Mouse (Mus musculus): ENCODE data around the gene Klrb1b. TPM values are rescaled to one million over a fixed set of nuclear protein-coding genes. Genes with fewer than 3 reads are reported as not detected.
"Not testable (repeated sequence)": the region's sequence is repeated elsewhere in the genome, so short reads cannot be mapped to it uniquely, and the experiment has no call there.

Klrb1b gene
- polyA plus RNA-seq, 1 experiment from 2014 or later = not detected

DNA sequence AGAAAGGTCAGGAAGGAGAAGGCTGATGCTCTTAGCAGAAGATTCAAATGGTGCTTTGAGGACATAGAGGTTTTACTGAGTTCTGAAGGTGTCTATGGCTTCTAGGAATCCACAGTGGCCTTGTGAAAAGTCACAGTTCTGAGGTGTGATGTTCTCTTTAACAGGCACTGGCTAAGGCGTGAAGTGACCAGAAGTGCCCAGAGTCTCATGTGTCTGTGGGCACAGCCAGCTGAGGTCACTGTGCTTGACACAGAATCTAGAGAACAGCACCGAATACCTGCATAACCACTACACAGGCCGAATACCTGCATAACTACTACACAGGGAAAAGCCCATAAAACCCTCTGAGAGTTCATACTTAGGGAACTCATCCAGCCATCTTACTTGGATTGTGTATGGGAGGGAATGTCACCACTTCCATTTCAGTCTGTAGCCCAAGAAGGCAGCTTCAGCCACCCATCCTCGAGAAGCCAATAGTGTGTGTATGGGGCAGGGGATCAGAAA, 35.6 kb downstream of the Klrb1b start:
- not testable (repeated sequence) for H3K27me3 ChIP-seq (ENCODE audit: poor library complexity, severe bottlenecking); DNase-seq (ENCODE audit: extremely low spot score, low spot score); H3K9me3 ChIP-seq; H3K27ac ChIP-seq; H3K4me1 ChIP-seq; H3K4me3 ChIP-seq; H3K36me3 ChIP-seq (replicated peaks)
- 91% methylated on average over 4 of the region's 4 CpGs for WGBS

DNA sequence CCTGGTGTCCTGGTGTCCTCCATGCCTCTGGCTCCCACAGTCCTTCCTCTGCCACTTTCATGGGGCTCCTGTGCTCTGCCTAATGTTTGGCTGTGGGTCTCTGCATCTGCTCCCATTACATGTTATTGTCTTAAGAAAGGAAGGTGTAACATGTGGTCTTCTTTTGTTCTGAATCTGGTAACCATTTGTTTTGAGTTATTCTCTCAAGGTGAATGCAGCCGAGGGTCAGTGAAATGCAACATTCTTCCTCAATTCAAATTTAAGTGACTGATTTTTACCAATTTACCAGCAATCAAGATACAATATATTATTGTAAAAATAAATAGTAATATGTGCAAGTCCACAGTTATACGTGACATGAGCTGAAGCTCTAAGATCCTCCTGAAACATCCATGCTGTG, 37.0 kb downstream of the Klrb1b start, which contains the start of gene Klrb1c:
Klrb1c (minus strand) TSS at position 101 of the 400 bp plus-strand sequence.
- 86% methylated on average over 2 of the region's 2 CpGs for WGBS
- H3K36me3 ChIP-seq (replicated peaks) = no peaks in the 10 kb centered on the region
- no peaks in the 10 kb centered on the region for H3K27me3 ChIP-seq (ENCODE audit: poor library complexity, severe bottlenecking)
- H3K27ac ChIP-seq = no peak within 1 kb of the TSS
- no peaks in the 10 kb centered on the region for H3K4me1 ChIP-seq
- no peak for DNase-seq (ENCODE audit: extremely low spot score, low spot score)
- no peaks in the 10 kb centered on the region for H3K9me3 ChIP-seq
- no peak within 1 kb of the TSS for H3K4me3 ChIP-seq

DNA sequence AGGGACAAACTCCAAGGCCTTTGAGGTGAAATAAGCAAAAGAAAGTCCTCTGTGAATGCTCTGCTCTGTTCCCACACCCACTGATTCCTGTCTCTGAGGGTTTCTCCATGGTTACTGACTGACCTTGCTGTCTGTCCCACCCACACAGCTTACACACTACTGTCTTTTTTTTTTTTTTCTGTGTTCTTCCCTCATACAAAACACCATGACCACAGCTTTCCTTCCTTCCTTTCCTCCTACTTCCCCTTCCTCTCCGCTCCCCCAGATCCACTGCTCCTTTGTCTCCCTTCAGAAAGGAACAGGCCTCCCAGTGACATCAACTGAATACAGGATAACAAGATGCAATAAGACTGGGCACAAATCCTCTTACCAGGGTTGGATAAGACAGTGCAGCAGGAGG, 37.6 kb downstream of the Klrb1b start:
- H3K27ac ChIP-seq = no peak overlapping the region
- H3K27me3 ChIP-seq (ENCODE audit: poor library complexity, severe bottlenecking) = no peaks in the 10 kb centered on the region
- WGBS = 72% methylated on average over 1 of the region's 1 CpGs
- H3K4me3 ChIP-seq = no peak overlapping the region
- H3K9me3 ChIP-seq = no peaks in the 10 kb centered on the region
- H3K4me1 ChIP-seq = no peaks in the 10 kb centered on the region
- no peak for DNase-seq (ENCODE audit: extremely low spot score, low spot score)
- H3K36me3 ChIP-seq (replicated peaks) = no peaks in the 10 kb centered on the region

- H3K9me3 ChIP-seq; DNase-seq (ENCODE audit: extremely low spot score, low spot score); H3K4me3 ChIP-seq; H3K4me1 ChIP-seq; H3K27ac ChIP-seq; H3K27me3 ChIP-seq (ENCODE audit: poor library complexity, severe bottlenecking); H3K36me3 ChIP-seq (replicated peaks): not testable (repeated sequence)
- 89% methylated on average over 1 of the region's 1 CpGs for WGBS
These were observed 39.7 kb downstream of the Klrb1b start for GRCm38 (mm10) chr6:128786396-128786795.

DNA sequence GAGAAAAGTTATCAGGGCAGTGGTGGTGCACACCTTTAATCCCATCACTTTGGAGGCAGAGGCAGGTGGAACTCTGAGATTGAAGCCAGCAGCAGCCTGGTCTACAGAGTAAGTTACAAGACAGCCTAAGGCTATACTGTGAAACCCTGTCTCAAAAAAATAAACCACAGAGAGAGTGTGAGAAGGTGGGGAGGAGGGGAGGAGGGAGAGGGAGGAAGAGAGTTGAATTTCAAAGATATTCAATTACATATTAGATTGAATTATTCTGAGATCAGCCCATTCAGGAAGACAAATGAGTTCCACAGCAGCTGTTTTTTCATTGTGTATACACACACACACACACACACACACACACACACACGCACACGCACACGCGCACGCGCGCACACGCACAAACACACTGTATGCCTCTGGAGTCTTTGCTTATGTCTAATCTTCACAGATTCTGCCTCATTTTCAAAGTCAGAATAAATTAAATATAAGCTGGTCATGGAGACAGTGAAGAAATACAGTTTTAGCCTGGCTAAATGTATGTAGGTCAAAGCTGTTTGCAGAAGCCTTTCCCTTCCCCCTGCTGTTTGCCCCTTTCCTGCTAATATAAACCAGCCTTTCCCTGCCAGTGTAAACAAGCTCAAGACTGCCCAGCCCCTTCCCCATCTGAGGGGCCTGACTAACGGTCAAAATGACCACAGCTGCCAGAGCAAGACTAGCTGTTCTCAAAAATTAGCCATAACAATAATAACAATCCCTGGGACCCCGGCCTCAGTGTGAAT, 56.5 kb downstream of the Klrb1b start:
- Histone ChIP-seq H3K9me3 (peaks cover 15% of the 10 kb centered on the region; the same call in 1 of the 2 replicates), H3K27me3 (ENCODE audit: poor library complexity, severe bottlenecking) (no peaks in the 10 kb centered on the region), H3K27ac (0 out of 2 replicates have a peak overlapping the region, but pooled peaks have one; percentile 25), H3K4me3 (no peak overlapping the region), H3K4me1 (peaks cover 14% of the 10 kb centered on the region), H3K36me3 (replicated peaks) (no peaks in the 10 kb centered on the region)
- WGBS = 80% methylated on average over 10 of the region's 10 CpGs
- DNase-seq (ENCODE audit: extremely low spot score, low spot score) = peak; percentile 30

DNA sequence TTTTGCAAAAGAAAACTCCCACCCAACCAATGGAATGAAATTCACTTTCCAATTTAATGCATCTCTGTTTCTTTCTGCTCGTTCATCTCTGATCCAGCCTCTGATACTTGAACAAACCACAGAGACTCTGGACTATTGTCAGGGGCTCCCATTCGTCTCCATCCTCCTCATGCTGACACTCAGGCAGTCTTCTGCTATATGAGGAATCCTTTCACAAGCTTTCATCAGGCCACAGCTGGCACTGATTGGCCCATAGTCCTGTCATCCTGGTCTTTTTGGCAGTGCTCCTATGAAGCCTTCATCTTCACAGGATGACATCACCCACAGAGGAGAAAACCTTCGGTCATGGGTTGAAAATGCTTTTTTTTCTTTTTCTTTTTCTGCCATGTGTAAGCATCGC, 58.1 kb downstream of the Klrb1b start:
- H3K36me3 ChIP-seq (replicated peaks) = no peaks in the 10 kb centered on the region
- no peak overlapping the region for H3K4me3 ChIP-seq
- H3K27ac ChIP-seq = no peak overlapping the region
- DNase-seq (ENCODE audit: extremely low spot score, low spot score) = no peak
- H3K4me1 ChIP-seq = peaks cover 23% of the 10 kb centered on the region
- WGBS = 87% methylated on average over 4 of the region's 4 CpGs
- H3K9me3 ChIP-seq = peaks cover 3% of the 10 kb centered on the region; the same call in 1 of the 2 replicates
- H3K27me3 ChIP-seq (ENCODE audit: poor library complexity, severe bottlenecking) = no peaks in the 10 kb centered on the region

GRCm38 (mm10) chr6:128766486-128767254, 59.5 kb downstream of the Klrb1b start:
- not testable (repeated sequence) for H3K4me3 ChIP-seq; H3K27me3 ChIP-seq (ENCODE audit: poor library complexity, severe bottlenecking); H3K9me3 ChIP-seq; H3K27ac ChIP-seq; H3K36me3 ChIP-seq (replicated peaks)
- 70% methylated on average over 6 of the region's 6 CpGs for WGBS
- H3K4me1 ChIP-seq = peaks cover 25% of the 10 kb centered on the region
- peak; percentile 48 for DNase-seq (ENCODE audit: extremely low spot score, low spot score)

- Histone ChIP-seq H3K27ac (no peak overlapping the region), H3K36me3 (replicated peaks) (no peaks in the 10 kb centered on the region), H3K9me3 (no peaks in the 10 kb centered on the region), H3K27me3 (ENCODE audit: poor library complexity, severe bottlenecking) (no peaks in the 10 kb centered on the region), H3K4me1 (peaks cover 27% of the 10 kb centered on the region), H3K4me3 (no peak overlapping the region)
- WGBS = 92% methylated on average over 1 of the region's 1 CpGs
- no peak for DNase-seq (ENCODE audit: extremely low spot score, low spot score)
These were observed 60.9 kb downstream of the Klrb1b start for GRCm38 (mm10) chr6:128765211-128765610.

DNA sequence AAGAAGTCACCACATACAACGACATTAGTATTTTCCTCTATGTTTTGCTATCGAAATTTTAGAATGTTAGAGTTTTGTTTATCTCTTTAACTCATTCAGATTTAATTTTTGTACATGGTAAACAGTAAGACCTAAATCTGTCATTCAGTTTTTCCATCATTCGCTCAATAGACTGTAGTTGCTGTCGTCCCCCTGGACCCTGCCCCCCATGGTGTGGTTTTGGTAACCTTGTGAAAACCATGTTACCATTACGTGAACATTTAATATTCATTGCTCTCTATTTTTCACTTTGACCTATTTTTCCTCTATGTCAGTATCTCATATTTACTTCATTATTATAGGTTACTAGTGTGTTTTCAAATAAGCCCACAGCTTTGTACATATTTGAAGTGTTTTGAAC, 61.5 kb downstream of the Klrb1b start:
- H3K27ac ChIP-seq = peak overlapping the region; percentile 62; the same call in 1 of the 2 replicates

DNA sequence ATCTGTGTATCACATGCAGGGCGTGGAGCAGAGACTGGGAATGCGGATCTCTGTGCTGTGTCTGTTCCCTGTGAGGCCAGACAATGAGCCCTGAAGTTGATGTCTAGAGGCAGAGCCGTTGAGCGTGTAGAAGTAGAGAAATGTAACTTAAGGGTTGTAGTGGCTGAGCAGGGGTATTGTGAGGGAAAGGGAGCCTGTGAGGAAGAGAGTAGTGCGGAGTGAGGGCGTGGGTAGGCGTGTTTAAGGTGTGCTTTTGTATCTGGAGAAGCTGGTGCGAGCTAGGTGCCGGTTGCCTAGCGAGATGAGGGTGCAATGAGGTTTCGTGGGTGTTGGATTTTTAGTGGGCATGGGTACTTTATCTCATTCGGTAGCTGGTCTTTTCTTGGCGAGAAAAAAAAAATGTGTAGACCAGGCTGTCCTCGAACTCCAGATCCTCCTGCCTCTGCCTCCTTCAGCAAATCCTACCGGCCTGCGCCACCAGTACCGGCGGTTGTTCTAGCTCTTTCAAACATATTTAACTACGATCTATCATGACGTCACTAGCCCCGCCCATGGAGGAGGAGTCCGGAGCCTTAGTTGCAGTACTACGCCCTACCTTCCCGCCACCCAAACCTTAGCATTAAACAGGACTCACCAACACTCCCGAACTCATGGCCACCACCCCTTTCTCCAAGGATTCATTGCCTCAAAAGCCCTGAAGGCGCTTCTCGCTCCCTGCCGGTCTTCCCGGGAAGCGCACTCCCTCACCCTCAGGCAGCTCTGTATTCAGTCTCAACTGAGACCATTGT, 62.2 kb downstream of the Klrb1b start:
- 2% methylated on average over 30 of the region's 30 CpGs for WGBS
- Histone ChIP-seq H3K4me3 (peak overlapping the region; percentile 60), H3K4me1 (peaks cover 27% of the 10 kb centered on the region), H3K27me3 (ENCODE audit: poor library complexity, severe bottlenecking) (no peaks in the 10 kb centered on the region), H3K36me3 (replicated peaks) (no peaks in the 10 kb centered on the region), H3K27ac (peak overlapping the region; percentile 77), H3K9me3 (no peaks in the 10 kb centered on the region)
- DNase-seq (ENCODE audit: extremely low spot score, low spot score) = peak; percentile 96

More for the DNA sequence above, 61.5 kb downstream of the Klrb1b start:
- Histone ChIP-seq H3K27me3 (ENCODE audit: poor library complexity, severe bottlenecking) (no peaks in the 10 kb centered on the region), H3K4me1 (peaks cover 23% of the 10 kb centered on the region), H3K36me3 (replicated peaks) (no peaks in the 10 kb centered on the region), H3K9me3 (no peaks in the 10 kb centered on the region), H3K4me3 (peak overlapping the region; percentile 60)
- WGBS = 25% methylated on average over 5 of the region's 5 CpGs
- DNase-seq (ENCODE audit: extremely low spot score, low spot score) = no peak
